Mouse (Mus musculus) limb, embryonic 11.5 days (tissue): Measurements from ENCODE around the gene 4430402I18Rik. TPM values are rescaled to one million over a fixed set of nuclear protein-coding genes. Genes with fewer than 3 reads are reported as not detected.

Experiments used
- ATAC-seq: fragments of 200-750 bp; cut with Nextera tagmentation; 2 replicates; pipeline ENCODE4 v1.8.0; 2017; ENCODE audit warnings: low read depth; ENCODE audit not compliant: insufficient number of reproducible peaks, low FRiP score, low TSS enrichment
- DNase-seq: peaks from one replicate; pipeline ENCODE4 v3.0.0-alpha.2; 2015; ENCODE audit warnings: low spot score
- H3K27ac ChIP-seq: fragments of 300-500 bp; sonication (generic); replicated peaks from 2 replicates; pipeline ENCODE4 v1.5.1; 2014; ENCODE audit warnings: low read depth, mild to moderate bottlenecking, low read length
- H3K27me3 ChIP-seq: fragments of 300-500 bp; sonication (generic); 2 replicates; pipeline ENCODE4 v1.6.1; 2014; ENCODE audit warnings: mild to moderate bottlenecking, low read length, mixed read lengths; ENCODE audit not compliant: control insufficient read depth, insufficient read depth
- H3K36me3 ChIP-seq: fragments of 300-500 bp; sonication (generic); 2 replicates; pipeline ENCODE4 v1.6.1; 2014; ENCODE audit warnings: mild to moderate bottlenecking, low read length, moderate library complexity, mixed read lengths; ENCODE audit not compliant: control insufficient read depth, insufficient read depth
- H3K4me1 ChIP-seq: fragments of 300-500 bp; sonication (generic); 2 replicates; pipeline ENCODE4 v1.6.1; 2014; ENCODE audit warnings: low read length, mixed read lengths; ENCODE audit not compliant: control insufficient read depth, insufficient read depth
- H3K4me2 ChIP-seq: fragments of 300-500 bp; sonication (generic); 2 replicates; pipeline ENCODE4 v1.6.1; 2014; ENCODE audit warnings: low read depth, mild to moderate bottlenecking, moderate library complexity; ENCODE audit not compliant: severe bottlenecking
- H3K4me3 ChIP-seq: fragments of 300-500 bp; sonication (generic); 2 replicates; pipeline ENCODE4 v1.5.1; 2014; ENCODE audit warnings: low read depth, low read length
- H3K9ac ChIP-seq: fragments of 300-500 bp; sonication (generic); 2 replicates; pipeline ENCODE4 v1.6.1; 2014; ENCODE audit warnings: mild to moderate bottlenecking, low read length
- H3K9me3 ChIP-seq: fragments of 300-500 bp; sonication (generic); 2 replicates; pipeline ENCODE4 v1.6.1; 2016; ENCODE audit warnings: low read length; ENCODE audit not compliant: control insufficient read depth
- WGBS: fragments of 180-500 bp; shearing (Covaris S2); extraction: QIAGEN DNeasy Blood & Tissue Kit; methylation state at CpG from one replicate; pipeline ENCODE4 v1.1.7; 2014; 5-methylcytosine and 5-hydroxymethylcytosine counted together
- polyA plus RNA-seq: library from polyadenylated mRNA; unstranded; fragments of >200 nt; fragmentation: Nextera tagmentation; extraction: Ambion mirVana; gene quantifications from 2 replicates; pipeline ENCODE4 v1.2.1, GENCODE M21; 2014

The 4430402I18Rik gene
- polyA plus RNA-seq, 1 experiment from 2014 or later, result 0.37 TPM

GRCm38 (mm10) chr19:28850510-28850909, 117.1 kb downstream of the 4430402I18Rik start:
- no peak for DNase-seq
- no peaks in the 10 kb centered on the region for H3K27me3 ChIP-seq
- H3K36me3 ChIP-seq, result no peaks in the 10 kb centered on the region
- no peak overlapping the region for H3K4me2 ChIP-seq
- no peak overlapping the region for H3K27ac ChIP-seq
- ATAC-seq, result no peak
- H3K9ac ChIP-seq, result no peak overlapping the region
- H3K4me1 ChIP-seq, result no peaks in the 10 kb centered on the region
- H3K4me3 ChIP-seq, result no peak overlapping the region
- WGBS, result 92% methylated on average over 3 of the region's 3 CpGs
- no peaks in the 10 kb centered on the region for H3K9me3 ChIP-seq

GRCm38 (mm10) chr19:28844946-28845710, 122.5 kb downstream of the 4430402I18Rik start:
- Histone ChIP-seq H3K9me3 (no peaks in the 10 kb centered on the region), H3K27me3 (no peaks in the 10 kb centered on the region), H3K36me3 (no peaks in the 10 kb centered on the region), H3K4me1 (no peaks in the 10 kb centered on the region), H3K27ac (no peak overlapping the region), H3K4me3 (no peak overlapping the region), H3K4me2 (no peak overlapping the region), H3K9ac (no peak overlapping the region)
- ATAC-seq (no peak), DNase-seq (no peak)
- 78% methylated on average over 8 of the region's 8 CpGs for WGBS

Other genes starting within 250 kb of the 4430402I18Rik start
- gene Slc1a1, start 132.8 kb downstream of the 4430402I18Rik start, polyA plus RNA-seq, result 0.31 and 0.36 TPM in 2 replicates
- 5.2 and 7.3 TPM in 2 replicates for gene Plpp6, start 3.8 kb downstream of the 4430402I18Rik start, polyA plus RNA-seq
- 43.9 and 49.9 TPM in 2 replicates for gene Cdc37l1, start 22.6 kb upstream of the 4430402I18Rik start, polyA plus RNA-seq
- 87.3 and 87.8 TPM in 2 replicates for gene Ak3, start 80.2 kb upstream of the 4430402I18Rik start, polyA plus RNA-seq
- 68.3 and 73.4 TPM in 2 replicates for gene Rcl1, start 133.6 kb upstream of the 4430402I18Rik start, polyA plus RNA-seq